Mouse (Mus musculus) adrenal gland (tissue): ENCODE data around the gene Fam217b.

Experiments
- intact Hi-C: fragments of 180-260 bp; cut with DNase I; formaldehyde crosslinking; loops from one replicate; pipeline ENCODE4 v1.15.1; 2025
- long read RNA-seq, 2 experiments: library from polyadenylated mRNA; unstranded; transcript quantifications; one replicate each; pipeline ENCODE4 v2.0.0; 2020; ENCODE audit warnings: borderline replicate concordance in 1 of 2; ENCODE audit not compliant: insufficient replicate concordance in 1 of 2

Fam217b gene
- long read RNA-seq, experiment 1, partial matches to known transcripts = 0 of 1 reads
- long read RNA-seq, experiment 1, other reads (novel, unspliced or antisense) = 1 of 1 reads
- long read RNA-seq, experiment 2, full-length matches to known transcripts = 3 of 3 reads
- long read RNA-seq, experiment 2, partial matches to known transcripts = 0 of 3 reads
- long read RNA-seq, experiment 2, other reads (novel, unspliced or antisense) = 0 of 3 reads

DNA sequence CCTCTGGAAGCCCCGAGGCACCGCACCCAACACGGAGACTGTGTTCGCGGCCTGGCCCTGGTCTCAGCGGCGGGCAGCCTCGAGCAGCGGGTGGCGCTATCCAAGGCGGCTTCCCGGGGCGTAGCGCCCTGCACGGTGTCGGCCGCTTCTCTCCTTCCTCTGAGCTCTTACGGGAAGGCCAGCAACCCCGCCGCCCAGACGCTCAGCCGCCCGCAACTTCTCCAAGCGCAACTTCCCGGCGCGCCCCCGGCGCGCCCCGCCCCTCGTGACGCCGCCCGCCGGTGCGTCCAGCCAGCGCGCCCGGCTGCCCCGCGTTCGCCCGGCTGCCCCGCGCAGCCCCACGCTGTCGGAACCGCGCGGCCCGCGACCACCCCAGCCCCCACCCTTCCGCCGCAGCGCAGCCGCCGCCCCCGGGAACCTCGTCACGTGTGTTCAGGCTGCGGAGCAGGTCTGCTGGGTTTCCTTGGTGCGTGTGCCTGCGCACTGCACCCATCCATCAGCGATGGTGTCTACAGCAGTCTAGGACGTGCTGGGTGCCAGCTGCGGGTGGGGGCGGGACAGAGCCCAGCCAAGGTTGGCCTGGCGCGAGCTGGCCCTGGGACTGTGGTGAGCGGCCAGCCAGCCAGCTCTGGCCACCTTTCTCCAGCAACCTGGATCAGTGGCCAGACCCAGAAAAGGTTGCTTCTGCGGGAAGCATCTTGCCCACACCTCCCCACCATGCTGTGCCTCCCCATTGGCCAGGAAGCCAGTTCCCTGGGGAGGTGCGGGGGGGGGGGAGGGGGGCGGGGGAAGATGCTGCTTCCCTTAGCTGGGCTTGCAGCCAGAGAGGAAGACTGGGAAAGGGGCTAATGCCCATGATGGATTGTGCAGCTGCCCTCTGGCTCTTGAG lies at the start of gene Fam217b, which contains the start of gene Ppp1r3d:
TSS of gene Fam217b (plus strand) at position 264 of the 889 bp plus-strand sequence.
TSS of gene Ppp1r3d (minus strand) at position 212 of the 889 bp plus-strand sequence.
- intact Hi-C loops = no loop called here

DNA sequence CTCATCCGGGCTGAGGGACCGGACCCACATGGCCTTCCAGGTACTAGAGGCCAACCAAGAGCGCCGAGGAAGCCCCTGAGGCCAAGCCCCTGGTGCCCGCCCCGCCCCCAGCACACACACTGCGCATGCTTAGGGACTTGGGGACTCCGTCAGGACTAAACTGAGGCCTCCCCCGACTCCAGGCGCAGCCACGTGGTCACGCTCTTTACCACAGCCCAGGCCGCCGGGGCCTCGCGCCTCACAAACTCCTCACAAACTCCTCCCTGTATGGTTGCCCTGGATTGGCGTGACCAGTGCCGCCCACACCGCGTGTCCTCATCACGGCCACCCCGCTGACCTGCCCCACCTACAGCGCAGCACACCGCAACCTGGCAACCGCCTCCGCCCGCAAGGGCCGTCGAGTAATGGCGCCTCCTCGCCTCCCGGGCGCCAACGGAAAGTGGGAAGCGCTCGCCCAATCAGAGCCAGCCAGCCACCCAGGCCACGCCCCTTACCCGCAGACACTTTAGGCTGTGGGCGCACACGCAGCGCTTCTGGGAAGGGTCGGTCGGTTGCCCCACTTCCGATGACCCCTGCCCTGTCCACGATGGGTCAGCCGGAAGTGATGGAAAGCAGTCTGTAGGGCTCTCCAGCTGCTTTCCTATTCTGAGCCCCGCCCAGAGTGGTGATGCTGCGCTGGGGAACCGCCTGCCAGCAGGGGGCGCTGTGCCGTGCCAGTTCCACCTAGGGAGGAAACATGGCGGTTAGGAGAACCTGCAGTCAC lies 7.1 kb upstream of the Fam217b start, which contains the start of gene Sycp2:
TSS of gene Sycp2 (minus strand) at position 633 of the 763 bp plus-strand sequence.
- intact Hi-C loops = no loop called here

DNA sequence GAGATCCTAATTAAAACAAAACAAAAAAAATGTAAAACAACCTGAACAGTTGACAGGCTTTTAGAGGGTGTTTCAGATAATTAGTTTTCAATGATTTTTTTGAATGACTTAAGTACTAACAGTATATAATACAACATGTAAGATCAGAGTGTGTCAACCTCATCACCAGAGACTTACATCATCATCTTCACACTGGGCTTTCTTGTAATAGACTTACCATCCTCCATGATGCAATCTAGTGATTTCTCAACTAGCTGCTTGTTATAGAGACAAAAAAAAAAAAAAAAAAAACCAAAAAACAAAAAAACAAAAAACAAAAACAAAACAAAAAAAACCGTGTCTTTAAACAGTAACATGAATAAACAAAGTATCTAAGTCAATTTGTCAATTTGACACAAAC lies 5.3 kb upstream of the Fam217b start:
- intact Hi-C loops = no loop called here

DNA sequence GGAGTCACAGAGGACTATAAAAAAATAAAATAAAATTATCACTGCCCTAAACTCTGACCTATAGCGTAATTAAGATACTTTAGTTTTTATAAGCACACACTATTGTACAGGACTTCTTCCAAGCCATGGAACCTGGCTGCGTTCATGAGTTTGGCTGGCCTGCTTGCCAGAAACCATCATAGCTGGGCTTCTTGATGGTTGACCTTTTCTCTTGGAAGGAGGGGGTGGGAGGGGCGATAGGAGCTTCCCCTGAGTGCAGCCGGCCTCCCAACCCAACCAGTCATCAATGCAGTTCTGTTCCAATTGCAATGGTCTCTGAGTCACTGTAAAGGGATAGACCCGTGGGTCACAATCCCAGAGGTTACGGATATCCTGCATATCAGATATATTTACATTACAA lies 4.0 kb upstream of the Fam217b start:
- intact Hi-C loops = no loop called here

DNA sequence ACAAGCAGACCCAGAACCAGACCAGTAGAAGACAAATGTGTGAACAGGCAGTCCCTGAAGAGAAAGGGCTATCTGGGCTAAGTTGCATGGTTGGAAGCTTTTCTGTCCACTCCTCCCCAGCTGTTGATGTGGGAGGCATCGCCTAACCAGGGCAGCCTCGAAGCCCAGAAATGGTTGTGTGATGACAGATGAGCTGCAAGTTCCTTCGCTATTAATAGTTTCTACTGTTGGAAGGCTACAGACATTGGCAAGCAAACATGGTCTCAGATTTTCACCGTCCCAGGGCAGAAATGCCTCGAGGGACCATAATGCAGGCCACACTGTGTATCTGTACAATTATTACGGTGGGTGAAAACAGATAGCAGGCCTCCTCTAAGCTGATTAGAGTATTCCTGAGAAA lies 1.7 kb upstream of the Fam217b start:
- intact Hi-C loops = no loop called here

DNA sequence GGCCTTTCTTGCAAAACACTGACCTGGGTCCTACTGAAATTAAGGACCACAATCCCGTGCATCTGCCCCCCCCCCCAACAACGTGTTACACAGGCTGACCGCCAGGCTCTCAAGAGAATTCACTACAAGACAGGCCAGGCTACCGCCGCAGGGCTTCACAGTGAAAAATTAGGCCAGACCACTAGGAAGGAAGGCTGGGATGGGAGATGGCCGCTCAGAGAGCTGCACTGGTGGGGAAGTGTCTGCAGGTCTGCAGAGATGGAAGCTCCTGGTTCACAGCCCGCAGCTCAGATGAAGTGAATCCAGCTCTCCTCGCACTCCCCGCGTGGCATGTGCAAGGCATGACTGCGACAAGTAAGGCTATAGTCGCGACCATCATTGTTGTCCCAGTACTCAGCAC lies 1.2 kb upstream of the Fam217b start:
- intact Hi-C loops = no loop called here

DNA sequence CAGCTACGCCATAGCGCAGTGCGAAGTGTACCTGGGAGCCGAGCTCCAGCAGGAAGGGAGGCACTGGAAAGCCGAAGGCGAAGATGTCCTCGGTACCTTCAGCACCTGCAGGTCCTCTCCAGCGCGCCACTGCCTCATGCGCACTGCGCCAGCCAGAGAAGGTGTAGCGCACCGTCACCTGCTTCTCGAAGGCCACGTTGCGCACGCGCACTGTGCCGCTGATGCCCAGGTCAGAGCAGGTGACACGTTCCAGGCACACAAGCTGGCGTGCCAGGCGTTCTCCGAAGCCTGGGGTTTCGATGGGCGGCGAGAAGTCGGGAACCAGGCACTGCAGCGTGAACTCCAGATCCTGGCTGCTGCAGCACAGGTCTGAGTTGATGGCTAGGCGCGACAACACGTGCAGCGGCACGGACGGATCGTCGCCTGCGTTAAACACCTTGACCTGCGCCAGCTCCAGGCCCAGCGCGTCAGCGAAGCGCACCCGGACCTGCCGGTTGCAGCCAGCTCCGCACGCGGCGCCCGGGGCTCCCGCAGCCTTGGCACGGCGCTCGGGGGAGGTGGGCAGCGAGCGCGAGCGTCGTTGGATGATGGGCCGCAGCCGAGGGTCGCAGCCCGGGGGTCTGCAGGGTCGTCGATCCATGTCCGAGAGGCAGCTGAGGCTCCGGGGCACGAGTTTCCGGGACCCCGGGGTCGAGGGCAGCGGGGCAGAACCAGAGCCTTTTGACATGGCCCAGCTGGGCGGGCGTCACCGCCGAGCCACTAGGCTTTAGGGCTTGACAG lies 653 bp upstream of the Fam217b start:
- intact Hi-C loops = no loop called here

DNA sequence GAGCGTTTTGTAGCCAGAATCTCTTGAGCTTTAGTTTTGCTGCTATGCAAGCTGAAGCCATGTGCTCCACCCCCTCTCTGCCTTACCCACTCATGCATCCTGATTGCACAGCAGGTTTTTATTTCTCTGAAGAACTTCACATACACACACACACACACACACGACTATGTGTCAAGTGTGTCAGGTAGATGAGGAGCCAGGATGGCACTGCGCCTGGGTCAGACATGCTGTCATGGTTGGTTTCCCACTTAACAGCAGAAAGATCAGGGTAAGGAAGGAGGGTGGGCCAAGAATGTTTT lies 775 bp downstream of the Fam217b start:
- intact Hi-C loops = no loop called here

DNA sequence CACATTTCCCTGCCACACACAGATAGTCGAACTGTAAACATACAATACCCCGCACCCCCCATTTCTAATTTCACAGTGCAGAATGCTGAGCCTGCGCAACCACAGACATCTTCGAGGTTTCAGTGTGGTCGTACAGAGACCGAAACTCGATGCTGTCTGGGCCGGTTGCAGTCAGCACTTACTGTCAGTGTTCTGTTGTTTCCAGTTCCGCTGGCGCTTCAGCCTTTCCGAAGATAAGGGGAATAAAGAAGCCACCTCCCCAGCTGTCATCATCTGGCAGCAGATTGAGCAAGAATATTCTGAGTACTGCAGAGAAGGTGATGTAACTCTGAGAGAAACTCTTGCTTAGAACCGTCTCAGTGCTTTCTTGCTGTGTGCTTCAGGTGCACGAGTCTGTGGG lies 2.1 kb downstream of the Fam217b start:
- intact Hi-C loops = no loop called here

DNA sequence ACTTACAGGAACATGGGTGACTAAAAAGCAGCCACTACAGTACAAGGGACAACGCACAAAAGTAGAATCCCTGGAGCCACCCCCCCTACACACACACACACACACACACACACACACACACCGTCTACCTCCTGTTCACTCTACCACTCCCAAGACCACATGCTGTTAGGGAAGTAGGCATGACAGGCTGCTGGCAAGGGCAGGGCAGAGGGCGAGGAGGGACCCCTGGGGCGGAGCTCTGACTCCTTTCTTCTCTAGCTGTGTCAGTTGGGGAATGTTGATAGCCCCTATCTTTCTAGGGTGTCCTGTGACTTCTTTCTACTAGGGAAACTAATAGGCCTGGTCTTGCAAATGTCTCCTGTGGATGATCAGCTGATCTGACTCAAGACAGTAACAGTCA lies 2.6 kb downstream of the Fam217b start:
- intact Hi-C loops = no loop called here

DNA sequence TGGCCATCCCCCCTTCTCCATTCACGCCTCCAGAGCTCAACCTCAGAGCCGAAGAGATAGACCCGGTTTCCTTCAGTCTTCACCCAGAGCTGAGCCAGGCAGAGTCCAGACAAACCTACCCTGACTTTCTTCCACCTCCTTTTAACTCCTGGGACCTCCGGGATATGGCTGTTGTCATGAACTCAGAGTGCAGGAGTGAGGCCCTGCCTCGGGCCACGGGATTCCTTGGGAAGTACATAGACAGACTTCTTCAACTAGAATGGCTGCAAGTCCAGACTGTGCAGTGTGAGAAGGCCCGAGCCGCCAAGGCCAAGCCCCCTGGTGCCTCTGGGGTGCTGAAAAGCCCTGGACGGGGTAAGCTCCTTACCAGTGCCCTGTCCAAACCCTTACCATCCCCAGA lies 6.3 kb downstream of the Fam217b start:
- intact Hi-C loops = no loop called here

DNA sequence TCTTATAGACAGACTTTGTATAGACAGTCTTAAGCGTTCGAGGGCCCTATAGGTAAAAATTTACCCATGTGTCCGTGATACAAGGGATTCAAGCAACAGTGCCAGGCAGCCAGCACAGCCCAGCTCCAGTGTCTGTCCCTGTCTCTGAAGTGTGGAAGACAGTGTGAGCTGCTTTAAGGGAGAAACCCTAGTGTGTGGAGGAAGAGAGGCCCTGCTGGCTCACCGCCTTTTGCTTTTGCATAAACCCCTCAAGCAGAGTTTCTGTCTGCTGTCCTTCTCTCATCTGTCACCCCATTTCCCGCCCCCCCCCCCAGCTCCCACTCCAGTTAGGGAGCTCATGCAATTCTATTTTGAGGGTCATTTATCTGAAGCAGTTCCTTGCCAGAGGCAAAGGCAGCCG lies 7.3 kb downstream of the Fam217b start:
- intact Hi-C loops = no loop called here

DNA sequence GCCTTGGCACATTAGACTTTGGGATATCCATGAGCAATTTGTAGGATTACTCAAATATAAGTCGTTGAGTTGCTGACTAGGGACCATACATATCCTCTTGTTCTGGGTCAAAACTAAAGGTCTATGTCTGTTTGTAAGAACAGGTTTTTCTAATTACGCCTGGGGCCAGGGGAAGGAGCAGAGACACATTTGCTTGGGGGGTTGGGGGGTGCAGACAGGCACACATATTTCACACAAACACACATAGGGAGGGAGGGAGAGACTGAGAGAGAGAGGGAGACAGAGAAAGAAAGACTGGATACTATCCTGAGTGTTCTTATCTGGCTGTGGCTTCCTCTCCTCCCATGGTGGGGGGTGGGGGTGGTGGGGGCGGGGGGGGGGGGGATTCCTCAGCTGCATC lies 7.9 kb downstream of the Fam217b start:
- intact Hi-C loops = no loop called here

DNA sequence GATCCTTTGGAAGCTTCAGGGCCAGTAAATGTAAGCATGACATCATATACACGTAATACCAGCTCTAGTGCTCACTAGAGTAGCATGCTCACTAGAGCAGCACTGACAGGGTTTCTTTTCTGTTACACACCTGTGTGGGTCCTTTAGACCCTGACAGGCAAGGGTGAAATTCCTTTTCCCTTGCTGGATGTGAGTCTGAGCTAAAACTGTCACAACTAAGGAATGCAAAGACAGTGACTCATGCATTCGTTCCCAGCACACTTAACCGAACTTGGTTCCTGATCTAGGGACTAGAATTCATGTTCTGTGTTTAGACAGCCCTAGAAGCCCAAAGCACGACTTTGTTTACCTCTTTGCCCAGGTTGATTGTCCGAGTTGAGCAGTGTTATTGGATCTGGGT lies 8.9 kb downstream of the Fam217b start:
- intact Hi-C loops = no loop called here

DNA sequence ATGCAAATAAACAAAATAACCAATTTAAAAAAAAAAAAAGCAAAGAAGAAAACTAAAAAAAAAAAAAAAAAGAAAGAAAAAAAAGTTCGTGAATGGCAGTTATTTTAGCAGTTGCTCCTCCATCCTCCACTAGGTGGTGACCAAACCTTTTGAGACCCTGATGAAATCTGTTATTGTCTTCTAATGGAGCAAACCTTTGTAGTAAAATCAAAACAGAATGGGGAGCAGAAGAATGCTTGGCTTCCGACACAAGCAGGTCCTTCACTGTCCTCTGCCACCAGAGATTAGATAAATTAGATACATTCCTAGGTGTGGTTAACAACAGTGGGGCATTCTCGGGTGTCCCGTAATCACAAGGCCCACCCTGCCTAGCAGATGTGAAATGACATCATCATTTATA lies 11.9 kb downstream of the Fam217b start:
- intact Hi-C loops = no loop called here

DNA sequence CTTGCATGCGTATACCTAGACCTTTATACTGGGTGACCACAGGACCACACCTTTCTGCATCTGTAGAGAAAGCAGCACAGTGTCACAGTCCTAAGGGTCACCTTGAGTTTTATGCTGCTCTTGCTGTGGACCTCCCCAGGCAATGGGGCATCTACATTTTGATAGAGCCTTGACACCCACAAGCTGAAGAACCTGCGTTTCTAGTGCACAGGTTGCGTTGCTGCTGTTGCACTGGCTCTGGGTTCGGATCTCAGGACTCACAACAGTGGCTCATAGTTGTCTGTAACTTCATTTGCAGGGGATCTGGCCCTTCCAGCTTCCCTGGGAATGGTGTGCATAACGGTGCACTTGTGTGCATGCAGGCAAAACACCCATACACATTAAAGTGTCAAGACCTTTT lies 12.9 kb downstream of the Fam217b start:
- intact Hi-C loops = no loop called here

DNA sequence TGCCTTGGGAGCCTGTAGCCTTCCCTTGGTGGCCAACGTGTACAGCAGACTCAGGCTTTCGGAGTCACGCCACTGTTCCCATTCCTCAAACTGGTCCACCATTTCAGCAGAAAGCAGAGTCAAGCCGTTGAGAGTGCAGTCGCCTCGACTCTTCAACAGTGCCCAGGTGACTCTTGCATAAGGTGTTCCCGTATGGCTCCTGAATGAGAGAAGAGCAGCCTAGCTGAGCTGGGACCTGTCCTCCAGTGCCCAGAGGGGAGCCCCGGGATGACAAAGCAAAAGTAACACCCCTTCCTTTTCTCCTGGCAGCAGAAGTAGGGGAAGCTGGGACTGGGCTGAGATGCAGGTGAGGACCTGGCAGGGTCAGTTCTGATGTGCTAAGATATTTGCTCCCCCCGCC lies 13.9 kb downstream of the Fam217b start:
- intact Hi-C loops = no loop called here

DNA sequence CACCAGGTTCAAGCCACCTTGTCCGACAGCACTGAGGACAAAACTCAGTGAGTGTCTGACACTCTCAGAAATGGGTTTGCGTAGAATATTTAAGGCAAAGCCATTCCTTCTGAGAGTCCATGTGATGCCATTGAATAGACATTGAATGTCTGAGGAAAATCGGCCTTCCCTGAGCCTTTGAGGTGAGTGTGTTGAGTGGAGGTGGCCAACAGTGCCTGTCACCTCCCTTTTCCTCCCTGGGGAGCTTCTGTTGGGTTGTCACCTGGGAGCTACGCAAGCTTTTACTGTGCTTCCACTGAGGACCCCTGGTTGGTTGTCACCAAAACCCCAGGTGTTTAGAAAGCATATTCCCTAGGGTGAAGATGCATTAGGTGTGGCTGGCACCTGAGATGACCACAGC lies 14.4 kb downstream of the Fam217b start:
- intact Hi-C loops = no loop called here

DNA sequence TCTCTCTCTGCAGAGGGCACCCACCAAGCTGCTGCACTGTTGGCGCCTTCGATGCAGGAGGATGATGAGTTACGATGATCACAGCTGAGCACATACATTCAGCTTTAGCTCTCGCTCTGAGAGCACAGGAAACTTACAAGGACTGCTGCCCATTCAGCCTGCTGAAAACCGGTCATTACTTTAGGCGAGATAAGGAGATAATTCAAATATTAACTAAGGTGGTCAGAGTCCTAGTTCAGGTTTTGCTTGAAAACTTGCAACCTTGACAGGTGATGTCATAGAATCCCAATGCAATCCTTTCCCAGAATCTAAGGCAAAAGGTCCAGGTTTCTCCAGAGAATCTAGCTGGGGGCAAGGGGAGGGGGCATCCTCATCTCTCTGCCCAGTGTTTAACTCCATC lies 15.1 kb downstream of the Fam217b start:
- intact Hi-C loops = no loop called here

DNA sequence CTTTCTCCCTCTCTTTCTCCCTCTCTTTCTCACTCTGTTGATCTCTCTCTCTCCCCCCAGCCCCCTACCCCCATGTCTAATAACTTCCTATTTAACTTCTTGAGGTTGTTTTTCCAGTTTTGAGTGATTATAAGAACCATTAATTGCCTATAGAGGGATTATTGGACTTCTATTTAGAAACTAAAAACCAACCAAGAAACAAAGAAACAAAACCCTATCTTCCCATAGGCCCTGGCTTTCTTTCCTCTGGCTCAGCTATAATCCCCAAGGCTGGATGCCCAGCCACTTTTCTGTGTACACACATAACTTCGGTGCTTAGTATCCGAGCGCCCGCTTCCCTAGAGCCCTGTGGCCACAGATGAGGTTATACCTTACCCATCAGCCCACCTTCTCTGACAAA lies 15.9 kb downstream of the Fam217b start, which contains the start of gene Cdh26:
TSS of gene Cdh26 (plus strand) at position 301 of the 400 bp plus-strand sequence.
- intact Hi-C loops = no loop called here

DNA sequence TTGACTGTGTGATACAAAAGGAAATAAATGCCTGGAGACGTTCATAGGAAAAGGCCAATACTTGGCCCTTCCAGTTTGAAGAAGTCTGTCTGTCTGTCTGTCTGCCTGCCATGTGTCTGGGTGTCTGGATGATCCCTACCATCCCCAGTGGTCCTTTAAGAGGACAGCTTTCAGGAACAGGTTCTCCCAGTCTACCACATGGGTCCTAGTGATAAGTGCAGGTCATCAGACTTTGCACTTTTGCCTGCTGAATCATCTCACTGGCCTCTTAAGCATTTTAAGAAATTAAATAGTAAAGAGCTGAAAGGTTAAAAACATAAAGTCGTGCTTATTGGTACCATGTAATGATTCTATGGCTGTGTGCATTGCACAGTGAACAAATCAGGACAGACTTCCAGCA lies 19.2 kb downstream of the Fam217b start:
- intact Hi-C loops = no loop called here
